Mouse (Mus musculus) layer of hippocampus, adult 8-10 months (tissue): ENCODE measurements around the gene Gm11549. TPM values are rescaled to one million over a fixed set of nuclear protein-coding genes. Genes with fewer than 3 reads are reported as not detected.

Experiments
- DNase-seq, 2 experiments: peaks; one replicate each; pipeline ENCODE4 v3.0.0; 2022; ENCODE audit warnings: low spot score in 2 of 2
- total RNA-seq, 4 experiments: library from RNA; stranded (reverse); gene quantifications; 2 replicates each; pipeline ENCODE4 v1.2.4; 2022

The Gm11549 gene
- total RNA-seq, 4 experiments from 2014 or later, result 2.7 to 4.2 (median 3.1) TPM

DNA sequence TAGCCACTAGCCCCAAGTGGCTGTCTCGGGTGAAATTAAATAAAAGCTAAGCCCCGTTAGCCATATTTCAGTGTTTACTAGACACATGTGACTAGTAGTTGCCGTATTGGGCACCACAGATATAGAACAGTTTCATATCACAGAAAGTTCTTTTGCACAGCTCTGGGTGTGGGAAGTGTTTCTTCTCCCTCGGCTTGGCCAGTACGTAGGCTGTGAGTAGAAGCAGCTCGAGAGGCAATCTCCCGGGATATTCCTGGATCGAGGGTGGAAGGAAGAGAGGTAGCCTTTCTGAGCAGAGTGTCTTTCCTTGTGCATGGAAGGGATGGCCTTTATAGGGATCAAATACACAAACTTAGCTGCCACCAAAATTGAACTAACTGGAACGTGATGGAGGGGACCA is 5.4 kb downstream of the Gm11549 start:
- no peak for DNase-seq

DNA sequence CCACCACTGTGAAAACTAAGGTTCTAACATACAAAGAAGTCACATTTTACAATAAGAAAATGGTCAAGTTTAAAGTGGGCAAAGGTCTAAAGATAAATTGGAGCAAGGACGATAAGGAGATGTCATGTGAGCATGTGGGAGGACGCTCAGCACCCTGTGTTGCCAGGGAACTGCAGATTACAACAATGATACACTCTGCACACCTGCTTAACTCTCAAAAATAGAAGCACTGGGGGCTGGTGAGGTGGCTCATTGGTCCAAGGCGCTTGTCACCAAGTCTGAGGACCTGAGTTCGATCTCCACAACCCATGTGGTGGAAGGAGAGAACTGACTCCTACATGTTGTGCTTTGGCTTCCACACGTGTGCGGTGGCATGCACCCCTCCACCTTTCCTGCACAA is 10.1 kb downstream of the Gm11549 start:
- no peak for DNase-seq

DNA sequence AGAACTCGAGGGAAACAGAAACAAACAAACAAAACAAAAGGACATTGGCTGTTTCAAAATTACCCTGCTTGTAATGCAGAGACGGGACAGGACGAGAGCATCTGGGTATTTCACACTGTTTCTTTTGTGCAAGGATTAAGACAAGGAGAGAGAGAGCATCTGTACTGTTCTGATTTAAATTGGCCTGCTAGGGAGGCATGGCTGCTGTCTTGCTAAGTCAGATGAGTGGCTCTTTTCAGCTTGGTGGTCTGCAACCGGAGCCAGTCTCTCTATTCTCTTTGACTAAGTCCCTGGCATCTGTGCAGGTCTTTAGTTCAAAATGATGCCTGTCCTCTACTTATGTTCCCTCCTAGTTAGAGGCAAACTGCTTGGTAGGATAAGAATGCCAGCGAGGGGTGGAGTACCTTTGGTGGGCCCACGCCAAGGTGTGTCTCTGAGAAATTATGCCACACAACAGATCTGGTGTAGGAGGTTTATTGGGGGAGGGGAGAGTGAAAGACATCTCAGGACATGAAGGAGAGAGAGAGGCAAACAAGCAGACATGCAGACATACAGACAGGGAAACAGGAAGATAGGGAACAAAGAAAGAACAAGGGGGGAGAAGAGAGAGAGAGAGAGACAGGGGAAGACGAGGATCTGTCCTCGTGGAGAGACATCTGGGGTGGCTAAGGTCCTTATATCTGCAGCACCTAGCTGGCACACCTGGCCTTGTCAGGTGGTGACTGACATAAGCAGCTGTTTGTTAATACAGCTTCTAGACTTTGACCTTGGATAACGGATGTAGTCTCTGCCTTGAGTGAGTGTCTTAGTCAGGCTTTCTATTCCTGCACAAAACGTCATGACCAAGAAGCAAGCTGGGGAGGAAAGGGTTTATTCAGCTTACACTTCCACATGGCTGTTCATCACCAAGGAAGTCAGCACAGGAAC is 15.5 kb downstream of the Gm11549 start:
- no peak for DNase-seq

DNA sequence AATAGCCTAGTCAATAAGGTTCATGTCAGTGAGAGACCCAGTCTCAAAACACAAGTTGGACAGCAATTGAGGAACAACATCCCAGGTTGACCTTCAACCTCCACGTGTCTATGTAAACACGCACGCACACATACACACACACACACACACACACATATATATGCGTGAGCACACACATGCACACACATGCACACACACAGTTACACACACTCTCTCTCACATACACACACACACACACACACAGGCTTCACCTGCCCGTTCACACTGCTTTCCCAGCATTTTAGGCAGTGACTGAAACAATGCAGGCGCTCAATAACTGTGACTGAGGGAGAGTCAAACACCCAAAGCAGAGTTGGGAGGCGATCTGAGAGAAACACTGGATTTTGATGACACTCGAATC is 16.3 kb downstream of the Gm11549 start:
- DNase-seq, result no peak

DNA sequence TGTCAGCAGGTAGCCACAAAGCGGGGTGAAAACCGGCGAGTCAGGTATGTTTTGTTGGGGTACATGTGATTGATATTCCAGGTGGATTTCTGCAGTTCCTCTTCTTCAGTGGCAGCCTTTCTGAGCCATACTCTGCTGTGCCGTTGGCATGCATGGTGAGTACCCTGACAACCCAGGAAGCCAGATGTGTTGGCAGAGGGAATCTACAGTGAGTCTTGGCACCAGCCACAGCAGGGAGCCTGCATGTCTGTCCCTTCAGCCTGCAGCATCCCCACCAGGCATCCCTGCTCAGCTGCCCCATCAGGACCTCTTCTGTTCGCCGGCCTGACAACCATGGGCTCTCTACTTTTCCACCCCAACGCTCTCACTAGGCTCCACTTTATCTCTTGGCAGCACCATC is 20.1 kb downstream of the Gm11549 start:
- no peak for DNase-seq

DNA sequence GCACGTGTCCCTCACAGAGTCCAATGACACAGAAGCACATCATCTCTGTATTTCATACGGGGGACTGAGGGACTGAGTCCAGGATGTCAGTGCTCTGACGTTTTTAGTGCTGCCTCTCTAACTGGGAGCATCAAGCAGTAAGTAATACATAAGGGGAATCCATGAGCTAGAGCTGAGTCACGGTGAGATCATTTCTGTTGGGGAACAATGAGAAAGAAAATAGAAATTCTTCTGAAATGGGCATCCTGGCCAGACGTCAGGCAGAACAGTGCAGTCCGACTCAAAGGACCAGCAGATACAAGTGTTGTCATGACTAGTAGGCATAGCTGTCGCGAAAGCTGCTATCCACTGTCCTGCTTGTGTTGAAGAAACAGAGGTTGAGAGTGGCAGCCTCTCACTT is 20.6 kb downstream of the Gm11549 start:
- no peak for DNase-seq

DNA sequence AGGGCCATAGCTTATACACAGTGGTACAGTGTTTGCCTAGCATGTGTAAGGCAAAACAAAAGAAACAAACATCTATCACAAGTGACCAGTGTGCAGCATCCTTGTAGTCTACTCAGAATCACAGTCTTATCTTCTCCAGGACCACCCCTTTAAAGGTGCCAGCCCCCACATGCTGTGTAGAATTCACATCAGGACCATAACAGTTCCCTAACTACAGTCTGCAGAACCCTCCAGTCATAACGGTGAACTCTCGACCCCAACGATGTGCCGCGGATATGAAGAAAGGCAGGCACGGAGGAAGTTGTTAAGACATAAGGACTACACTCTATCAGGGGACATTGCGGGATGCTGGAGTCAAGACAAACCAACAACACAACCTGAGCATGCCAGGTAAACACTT is 22.2 kb downstream of the Gm11549 start:
- no peak for DNase-seq

DNA sequence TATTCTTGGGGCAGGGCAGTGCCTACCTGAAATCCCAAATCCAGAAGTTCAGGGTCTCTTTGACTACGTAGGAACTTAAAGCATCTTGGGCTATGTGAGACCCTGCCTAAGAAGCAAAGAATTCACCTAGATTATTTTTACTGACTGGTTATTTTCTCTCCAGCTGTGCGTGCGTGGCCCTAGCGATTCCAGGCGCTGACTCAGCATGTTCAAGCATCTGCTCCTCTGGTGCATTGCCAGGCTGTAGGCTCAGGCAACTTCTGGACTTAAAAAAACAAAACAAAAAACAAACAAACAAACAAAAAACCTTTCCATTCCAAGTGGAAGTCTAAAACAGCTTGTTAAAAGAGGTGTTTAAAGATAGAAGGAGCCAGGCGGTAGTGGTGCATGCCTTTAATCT is 23.4 kb downstream of the Gm11549 start:
- no peak for DNase-seq

DNA sequence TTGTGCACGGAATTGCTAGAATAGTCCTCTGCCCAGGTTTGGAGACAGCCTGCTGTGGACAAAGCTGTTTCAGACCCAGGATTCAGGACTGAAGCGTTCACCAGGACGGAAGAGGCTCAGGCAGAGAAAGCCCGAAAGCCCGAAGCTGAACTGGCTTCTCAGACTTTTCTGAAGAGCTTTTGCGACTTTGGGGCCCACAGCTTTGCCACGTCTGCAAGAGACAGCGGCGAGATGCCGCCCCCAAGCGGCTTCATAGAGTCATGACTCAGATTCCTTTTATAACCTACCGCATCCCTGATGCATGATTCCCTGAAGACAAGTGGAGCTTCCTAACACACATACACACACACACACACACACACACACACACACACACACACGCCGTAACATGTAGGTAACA is 24.9 kb downstream of the Gm11549 start:
- DNase-seq, result peak; percentile 48 to 58

DNA sequence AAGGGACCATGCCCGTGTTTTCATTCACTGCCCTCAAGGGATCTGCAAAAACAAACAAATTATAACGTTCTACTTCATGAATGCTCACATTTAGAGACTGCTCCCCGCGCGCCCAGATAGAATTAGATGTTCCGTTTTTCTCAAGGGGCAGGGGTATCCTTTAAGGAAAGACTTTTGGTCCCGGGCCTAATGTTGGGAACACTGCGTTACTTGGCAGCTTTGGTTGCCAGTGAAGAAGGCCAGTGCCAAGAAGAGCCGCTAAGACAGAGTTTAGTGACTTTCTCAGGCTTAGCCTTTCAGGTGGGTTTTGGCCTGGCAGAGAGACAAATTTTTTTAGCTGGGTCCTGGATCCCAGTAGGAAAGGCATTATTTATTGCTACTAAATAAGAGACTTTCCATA is 25.3 kb downstream of the Gm11549 start:
- DNase-seq, result no peak

DNA sequence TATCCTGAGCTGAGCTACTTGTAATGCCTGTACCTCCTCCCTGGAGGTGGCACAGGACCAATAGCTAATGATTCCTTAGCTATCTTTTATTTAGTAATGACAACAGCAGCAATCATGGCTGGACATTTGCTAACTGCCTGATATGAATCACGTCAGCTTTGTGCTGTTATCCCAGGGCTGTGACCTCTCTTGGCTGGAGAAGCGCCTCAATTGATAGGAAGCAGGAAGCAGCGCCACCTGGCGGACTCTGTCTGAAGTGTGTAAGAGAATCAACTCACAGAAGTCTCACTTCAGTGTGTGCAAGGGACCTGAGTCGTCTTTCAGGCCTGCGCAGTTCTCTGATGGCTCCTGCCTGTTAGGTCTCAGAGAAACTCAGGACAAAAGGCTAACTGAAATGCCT is 26.2 kb downstream of the Gm11549 start:
- peak; percentile 67 to 89 for DNase-seq

DNA sequence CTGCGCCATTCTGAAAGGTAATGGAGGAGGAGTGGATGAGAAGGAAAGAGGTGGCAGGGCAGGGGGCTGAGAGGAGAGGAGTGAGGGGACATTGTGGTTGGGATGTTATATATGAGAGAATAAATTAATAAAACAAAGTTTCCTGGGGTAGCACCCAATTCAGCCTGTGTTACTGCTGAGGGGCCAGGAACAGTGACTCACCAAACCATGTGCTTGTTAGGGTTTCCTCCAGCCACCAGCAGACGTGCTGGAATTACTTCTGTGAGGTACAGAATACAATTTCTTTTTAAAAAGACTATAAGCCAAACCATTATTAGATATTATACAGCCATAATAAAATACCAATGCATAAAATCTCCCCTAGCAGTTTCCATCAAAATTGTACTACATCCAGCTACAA is 27.0 kb downstream of the Gm11549 start:
- no peak for DNase-seq

DNA sequence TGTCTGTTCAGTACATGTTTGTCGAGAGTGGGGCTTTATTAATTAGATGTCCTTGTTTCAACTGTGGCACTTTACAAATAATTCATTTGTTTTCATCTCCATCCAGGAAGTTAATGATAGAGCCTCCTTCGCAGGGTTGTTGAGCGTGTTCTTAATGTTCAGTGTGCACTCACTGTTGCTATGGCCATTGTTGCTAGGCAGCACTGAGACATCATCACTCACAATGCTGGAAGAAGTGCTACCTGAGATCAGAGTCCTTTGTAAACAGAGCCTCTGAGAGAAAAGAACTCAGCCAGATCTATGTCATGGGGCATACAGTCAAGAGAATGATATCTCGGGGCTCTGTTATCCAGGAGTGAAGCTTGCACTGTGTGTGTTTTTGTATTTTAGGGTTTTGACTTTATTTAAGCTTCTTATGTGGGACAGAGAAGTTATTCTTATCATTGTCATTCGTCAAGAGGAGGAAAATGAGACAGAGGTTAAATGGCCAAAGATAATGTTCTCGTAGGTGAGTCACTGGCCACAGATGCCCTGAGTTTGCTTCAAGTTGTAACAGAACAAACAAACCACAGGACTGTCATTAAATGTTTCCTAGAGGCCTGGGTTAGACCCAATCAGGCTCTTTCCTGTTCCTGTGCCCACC is 27.9 kb downstream of the Gm11549 start:
- no peak for DNase-seq

DNA sequence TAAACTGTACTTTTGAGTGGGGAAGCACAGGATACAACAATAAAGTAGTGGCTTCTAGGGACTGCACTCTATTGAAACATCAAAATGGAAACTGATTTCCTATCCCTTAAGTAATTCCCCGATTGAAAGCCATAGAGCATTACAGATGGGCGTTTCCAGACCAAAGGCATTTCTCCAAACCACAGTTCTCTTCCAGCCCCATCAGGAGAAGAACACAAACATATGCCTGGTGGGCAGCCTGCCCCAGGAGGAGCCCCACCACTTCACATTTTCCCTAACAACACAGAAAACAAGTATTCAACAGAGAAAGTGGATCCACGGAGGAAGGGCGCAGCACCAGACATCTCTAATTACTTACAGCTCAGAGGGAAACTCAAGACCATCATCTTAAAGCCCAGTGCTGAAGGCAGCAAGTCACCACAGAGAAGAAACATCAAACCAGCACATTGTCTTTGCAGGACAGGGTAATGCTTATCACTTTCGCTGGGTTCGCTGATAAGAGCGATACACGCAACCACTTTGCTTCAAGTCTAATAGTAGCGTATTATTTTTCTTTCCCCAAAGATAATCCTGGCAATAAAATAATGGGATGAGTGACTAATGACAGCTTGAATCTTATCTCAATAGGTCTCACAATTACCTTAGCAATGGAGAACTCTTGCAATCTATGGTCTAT is 28.8 kb downstream of the Gm11549 start:
- DNase-seq, result no peak

DNA sequence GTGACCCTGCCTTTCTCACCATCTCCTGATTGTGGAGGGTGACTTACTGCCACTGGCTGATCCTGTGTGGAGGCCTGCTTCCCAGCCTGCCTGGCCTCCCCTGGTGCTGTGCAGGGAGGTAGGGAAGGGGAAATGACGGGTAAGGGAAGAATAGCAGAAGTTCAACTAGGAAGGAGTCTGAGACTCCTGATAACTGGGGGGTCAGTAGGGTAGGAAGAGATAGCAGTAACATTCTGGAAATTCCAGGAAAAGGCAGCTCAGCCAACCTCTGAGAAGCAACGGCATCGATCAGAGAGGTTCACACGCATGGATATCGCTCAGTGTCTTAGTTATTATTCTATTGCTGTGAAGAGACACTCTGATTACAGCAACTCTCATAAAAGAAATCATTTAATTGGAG is 30.1 kb downstream of the Gm11549 start:
- no peak for DNase-seq

DNA sequence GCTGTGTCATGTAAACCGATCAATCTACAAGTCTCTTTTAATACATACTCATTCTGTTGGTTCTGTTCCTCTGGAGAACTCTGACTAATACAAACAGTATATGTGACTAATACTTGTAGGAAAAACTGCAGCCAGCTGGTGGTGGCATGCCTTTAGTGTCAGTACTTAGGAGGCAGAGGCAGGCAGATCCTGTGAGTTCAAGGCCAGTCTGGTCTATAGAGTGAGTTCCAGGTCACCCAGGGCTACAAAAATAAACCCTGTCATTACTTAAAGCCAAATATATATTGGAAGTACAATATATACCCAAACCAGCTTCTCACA is 32.1 kb downstream of the Gm11549 start:
- DNase-seq, result no peak

DNA sequence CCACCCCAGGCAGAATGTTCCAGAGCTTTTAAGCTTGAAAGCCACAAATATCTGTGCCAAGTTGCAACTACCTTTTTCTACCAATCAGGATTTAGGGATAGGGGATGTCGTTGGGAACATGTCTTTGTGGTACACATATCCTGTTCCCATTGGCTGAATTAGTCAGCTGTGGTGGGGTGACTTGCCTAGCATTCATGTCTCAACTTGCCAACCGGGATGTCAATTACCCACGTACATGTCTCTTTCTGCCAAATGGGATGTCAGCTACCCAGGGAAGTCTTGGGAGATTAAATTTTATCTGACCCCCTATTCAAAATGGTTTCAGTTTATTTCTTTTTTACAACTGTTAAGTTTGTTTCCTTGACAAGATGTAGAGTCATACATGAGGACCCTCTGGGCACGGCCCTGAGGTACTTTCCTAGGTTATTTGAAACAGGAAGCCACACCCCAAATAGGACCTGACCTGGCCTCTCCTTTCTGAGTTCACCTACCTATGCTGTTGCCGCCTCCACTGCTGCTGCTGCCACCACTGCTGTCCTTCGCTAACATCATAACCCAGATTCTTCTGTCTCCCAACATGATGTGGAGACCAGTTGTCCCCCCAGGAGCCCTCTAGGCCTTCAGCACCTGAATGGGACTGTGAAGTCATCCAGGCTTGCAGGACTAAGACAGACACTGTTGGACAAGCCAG is 32.6 kb downstream of the Gm11549 start:
- DNase-seq, result no peak

DNA sequence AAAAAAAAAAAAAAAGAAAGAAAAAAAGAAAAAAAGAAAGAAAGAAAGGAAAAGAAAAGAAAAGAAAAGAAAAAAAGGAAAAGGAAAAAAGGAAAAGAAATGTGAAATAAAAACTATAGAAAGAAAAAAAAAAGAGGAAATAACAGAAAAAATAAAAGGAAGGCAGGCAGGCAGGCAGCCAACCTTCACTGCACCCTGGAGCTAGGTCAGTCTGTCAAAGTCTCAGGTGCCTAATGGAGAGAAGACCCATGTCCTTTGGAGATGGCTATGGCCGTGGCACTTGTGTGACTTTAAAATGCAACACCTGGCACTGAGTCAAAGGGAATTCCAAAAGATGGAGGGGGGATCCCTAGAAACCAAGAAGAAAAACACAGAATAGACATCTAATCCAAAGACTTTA is 33.2 kb downstream of the Gm11549 start:
- no peak for DNase-seq

DNA sequence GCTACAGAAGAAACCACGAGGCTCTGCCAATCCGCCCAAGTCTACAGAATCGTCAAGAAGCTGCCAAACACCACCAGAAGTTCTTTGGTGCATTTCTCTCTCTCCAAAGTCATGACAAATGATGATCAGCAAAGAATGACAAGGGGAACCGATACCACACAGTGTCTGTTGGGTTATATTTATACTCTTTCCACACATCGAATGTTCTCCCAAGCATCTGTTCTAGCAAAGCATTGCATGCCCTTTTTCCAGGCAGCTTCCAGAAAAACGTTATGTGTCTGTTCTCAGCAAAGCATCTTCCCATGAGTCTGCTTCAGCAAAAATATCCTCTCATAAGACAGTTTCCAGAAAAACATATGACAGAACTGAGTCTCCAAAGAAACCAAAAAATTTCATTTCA is 34.7 kb downstream of the Gm11549 start:
- no peak for DNase-seq

DNA sequence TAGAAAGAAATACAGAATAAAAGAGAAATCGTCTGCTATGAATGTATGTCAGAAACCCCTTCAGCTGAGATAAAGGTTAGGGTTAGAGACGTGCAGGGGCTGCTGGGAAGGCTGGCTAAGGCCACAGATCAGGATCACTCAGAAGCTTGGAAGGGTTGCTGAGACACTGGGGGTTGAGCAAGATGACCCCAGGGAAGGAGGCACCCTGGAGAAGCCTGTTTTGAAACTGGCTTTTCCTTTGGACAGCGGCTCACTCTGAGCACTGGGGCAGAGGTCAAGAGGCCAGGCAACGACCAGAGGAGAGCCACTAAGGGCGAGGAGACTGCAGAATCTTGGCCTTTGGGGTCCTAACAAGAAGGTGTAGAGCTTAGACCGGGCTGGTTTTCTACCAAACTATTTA is 35.4 kb downstream of the Gm11549 start:
- DNase-seq, result no peak

DNA sequence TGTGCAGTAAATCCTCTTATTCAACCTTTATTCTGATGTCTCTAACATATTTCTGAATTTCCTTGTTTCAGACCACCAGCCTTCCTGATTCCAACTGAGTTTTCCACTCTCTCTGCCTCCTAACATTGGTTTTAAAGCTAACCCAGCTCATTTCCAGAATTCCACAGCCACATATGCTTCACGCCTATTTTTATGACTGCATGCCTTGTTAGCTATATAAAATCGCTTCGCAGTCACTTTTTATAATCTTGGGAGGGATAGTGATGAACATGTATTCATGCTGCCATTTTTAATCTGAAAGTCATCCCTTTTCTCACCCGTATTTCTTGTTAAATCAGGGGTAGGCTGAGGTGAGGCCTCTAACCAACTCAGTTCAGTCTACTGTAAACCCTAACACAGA is 37.3 kb downstream of the Gm11549 start:
- no peak for DNase-seq

DNA sequence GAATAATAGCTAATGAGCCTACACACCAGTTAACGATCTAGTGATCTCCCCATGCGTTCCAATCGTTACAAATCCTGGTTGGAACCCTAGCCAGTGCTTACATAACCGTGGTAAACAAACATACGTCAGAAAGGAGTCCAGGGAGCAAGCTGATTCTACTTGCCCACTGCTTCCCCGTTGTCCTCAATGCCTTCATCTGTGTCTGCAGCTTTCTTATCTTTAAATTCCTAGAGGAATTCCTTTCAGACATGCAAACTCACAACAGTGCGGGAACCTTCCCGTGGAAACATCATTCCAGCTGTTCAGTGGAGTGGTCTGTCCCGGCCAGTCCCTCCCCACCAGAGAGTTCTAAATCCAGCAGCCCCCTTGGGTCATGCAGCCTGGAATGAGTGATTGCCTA is 38.7 kb downstream of the Gm11549 start:
- no peak for DNase-seq
